Mouse (Mus musculus): ENCODE measurements around the gene Pde8b.
"Not testable (repeated sequence)": the region's sequence is repeated elsewhere in the genome, so short reads cannot be mapped to it uniquely, and the experiment has no call there.

DNA sequence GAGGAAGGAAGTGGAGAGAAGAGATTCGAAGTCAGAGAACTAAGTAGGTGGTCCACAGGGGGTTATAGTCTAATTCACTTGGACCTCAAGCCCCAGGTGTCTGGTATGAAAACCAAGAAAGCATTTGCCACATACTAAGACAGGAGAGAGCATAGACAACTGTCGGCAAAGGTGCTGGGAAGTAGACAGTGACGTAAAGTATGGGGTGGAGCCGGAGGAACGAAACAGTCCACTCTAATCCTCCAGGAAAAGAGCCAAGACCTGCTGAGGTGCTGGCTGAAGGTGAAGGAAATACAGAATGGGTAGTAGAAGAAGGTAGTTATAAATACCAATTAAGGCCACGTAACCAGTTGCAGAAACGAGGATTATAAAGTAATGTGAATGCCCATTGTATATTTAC lies 42.8 kb downstream of the Pde8b start:
- not testable (repeated sequence) for TF ChIP-seq CTCF (IDR thresholded peaks at IDR 0.05; ENCODE audit: borderline replicate concordance, insufficient read depth, low read depth, low read length); POLR2A (IDR thresholded peaks at IDR 0.05; ENCODE audit: borderline replicate concordance, insufficient read depth, low read length)
